Mouse (Mus musculus): ENCODE results near the gene Cat.
A peak's percentile ranks its signal among the peaks of the same experiment; 100 is the strongest.

Cat gene

DNA sequence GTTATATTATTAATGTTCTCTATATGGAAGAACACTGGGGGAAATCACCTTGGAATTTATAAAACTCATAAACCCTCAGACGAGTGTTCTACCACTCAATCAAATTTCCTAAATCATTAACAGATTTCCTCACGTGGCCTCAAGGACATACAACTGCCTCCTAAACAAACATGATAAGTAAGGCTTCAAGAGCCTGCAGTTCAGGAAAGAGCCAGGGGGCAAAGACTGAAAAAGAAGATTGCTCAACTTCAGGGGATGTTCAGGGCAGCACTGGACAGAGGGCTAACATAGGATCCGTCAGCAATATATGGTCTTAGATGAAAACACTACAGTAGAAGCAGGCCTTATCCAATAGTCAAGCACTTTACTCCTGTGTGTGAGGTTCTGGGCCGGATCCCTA lies 7.5 kb downstream of the Cat start:
- no peak for DNase-seq (ENCODE audit: low spot score in 2 of 2)

DNA sequence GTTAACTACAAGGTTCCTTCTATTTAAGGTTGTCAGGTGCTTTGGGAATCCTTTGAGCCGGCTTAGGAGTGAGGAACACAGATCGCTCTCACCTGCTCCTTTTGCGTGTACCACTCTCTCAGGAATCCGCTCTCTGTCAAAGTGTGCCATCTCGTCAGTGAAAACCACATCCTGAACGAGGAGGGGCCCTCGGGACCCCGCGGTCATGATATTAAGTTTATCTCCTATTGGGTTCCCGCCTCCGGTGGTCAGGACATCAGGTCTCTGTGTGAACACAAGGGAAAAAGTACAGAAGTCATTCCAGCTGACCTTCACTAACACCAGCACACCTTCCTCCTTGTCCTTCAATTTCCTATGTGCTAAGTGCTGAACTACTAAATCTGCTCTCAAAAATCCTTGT lies 8.3 kb downstream of the Cat start:
- no peak for DNase-seq (ENCODE audit: low spot score in 2 of 2)

DNA sequence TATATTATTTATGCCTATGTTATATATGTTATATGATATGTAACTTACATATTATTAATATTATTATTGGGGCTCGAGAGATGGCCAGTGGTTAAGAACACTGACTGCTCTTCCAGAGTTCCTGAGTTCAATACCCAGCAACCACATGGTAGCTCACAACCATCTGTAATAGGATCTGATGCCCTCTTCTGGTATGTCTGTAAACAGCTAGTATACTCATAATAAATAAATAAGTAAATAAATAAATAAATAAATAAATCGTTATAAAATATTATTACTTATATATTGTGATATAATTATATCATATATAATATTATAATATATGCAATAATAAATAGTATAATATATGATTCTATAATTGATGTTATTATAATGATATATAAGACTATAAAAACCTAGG lies 8.8 kb downstream of the Cat start:
- DNase-seq (ENCODE audit: low spot score in 2 of 2): no peak

DNA sequence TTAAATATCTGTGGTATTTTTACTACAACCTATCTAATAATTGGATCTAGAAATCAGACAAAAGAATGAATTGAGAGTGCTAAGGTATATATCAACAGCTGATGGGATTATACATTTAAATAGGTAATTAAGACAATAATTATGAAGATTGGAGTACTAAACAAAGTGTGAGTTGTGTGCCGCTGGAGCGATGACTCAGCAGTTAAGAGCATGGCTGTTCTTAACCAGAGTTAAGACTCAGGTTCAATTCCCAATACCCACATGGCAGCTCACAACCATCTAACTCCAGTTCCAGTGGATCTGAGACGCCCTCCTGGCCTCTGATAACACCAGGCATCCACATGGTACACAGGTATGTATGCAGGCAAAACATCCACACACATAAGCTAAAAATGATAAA lies 11.6 kb downstream of the Cat start:
- no peak for DNase-seq (ENCODE audit: low spot score in 2 of 2)

DNA sequence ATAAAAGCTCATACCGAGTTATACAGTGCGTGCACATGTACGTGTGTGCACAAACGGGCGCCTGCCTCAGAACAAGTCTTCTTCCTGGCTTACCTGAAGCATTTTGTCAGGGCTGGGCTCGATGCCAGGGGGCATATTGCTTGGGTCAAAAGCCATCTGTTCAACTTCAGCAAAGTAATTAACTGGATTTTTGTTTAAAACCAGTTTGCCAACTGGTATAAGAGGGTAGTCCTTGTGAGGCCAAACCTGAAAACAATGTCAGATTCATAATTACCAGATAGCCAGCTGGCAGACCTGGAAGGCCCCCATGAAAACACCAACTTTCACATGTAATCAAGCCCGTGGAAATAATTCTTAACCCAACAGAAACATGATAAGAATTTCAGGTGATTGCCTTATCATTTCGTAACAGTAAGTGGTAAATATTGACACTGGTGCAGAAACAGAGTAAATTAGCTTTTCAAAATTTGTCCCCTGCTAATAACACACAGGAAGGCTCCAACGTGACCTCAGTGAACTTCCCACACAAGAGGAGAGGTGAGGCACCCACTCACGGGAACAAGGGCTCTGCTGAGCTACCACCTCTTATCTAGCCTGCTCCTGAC lies 17.9 kb downstream of the Cat start:
- peak in 1 of 2 experiments; percentile 21 for DNase-seq (ENCODE audit: low spot score in 2 of 2)

DNA sequence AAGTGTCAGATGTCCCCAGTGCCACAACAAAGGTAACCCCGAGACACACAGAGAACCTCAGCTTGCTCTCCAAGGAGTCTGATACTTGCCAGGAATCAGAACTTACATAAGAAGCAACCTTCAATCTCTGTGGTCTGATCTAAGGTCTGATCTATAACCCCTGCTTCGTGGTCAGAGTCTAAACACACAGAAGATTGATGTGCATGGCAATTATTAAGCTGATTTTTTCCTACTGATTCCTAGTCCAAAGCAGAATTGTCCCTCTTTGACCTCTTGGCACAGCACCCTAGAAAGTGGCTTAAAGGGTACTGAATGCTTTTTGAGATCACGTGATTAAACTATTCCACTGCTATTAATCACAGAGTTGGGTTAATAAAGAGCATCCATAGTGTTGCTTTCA lies 18.7 kb downstream of the Cat start:
- no peak for DNase-seq (ENCODE audit: low spot score in 2 of 2)

DNA sequence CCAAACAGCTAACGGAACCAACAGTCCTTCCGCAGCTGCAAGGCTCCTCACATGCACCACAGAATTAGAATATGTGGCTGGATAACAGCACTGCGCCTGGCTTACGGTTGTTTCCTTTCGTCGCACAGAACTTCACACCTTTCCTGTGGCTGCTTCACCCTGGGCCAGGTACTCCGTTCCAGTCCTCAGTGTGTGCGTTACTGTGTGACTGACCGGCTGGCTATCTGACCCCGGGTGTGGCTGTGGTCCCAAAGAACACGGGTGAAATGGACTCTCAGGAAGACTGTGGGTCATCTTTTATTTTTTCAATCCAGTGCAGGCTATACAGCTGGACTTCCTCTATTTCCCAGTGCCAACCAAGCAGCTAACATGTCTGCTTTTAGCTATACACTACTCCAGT lies 19.5 kb downstream of the Cat start:
- DNase-seq (ENCODE audit: low spot score in 2 of 2): no peak

DNA sequence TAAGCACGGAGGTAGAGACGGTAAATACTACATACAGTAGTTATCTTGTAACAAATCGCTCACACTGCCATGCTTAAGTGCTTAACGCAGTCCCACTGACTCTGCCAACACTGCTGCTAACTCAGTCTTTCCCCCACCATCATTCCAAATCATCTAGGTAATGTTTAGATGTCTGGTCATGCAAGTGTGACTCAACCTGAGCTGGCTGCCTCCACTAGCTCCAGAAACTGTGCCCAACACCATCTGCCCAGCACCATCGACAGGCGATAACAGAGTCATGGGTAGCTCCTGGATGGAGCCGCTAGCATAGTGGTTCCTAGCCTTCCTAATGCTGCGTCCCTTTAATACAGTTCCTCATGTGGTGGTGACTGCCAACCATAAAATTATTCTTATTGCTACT lies 20.4 kb downstream of the Cat start:
- DNase-seq (ENCODE audit: low spot score in 2 of 2): no peak

DNA sequence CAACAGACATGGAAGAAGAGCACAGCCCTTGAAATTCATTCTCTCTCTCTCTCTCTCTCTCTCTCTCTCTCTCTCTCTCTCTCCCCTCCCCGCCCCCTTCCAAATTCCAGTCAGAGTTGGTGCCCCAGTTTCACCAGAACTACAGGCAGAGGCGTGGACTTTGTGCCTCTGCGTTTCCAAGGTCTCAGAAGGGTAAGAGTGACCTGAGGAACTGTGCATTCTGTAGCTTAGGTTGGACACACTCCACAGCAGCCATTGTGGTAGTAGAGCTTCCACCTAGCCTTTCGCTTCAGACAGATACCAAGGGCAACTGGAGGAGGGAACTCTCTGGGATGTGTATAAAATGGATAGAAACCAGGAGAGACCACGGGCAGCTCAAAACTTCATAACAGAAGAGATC lies 22.2 kb downstream of the Cat start:
- no peak for DNase-seq (ENCODE audit: low spot score in 2 of 2)

DNA sequence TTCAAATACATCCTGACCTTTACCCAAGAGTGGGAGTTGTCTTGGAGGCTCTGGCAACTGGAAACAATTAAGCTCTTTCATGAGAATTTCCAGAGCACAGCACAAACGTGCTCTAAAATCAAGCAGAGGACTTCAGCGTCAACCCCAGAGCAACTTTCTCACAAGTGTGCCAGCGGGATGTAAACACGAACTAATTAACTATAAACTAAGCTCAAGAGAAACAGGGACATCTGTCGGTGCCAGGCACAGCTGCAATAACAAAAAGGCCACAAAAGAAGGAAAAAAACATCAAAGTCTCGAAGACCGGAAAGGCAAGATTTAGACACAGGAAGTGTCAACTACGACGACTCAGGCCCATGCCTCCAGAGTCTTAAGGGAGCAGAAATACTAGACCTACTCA lies 23.2 kb downstream of the Cat start:
- DNase-seq (ENCODE audit: low spot score in 2 of 2): no peak

DNA sequence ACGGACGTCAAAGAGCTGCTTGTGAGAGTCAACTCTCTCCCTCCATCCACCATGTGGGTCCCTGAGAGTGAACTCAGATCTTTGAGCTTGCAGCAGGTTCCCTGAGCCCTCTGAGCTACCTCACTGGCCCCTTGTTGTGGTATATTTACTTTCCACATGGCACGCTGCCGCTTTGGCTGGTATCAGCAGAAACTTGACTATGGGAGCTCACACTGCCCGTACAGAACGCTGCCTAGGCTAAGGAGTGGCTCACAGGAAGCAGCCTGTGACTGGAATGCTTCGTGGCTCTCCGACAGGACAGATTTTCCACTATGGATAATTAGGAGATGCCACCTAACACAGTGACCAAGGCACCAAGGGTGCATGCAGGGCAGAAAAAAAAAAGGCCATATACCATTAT lies 23.8 kb downstream of the Cat start:
- DNase-seq (ENCODE audit: low spot score in 2 of 2): no peak

DNA sequence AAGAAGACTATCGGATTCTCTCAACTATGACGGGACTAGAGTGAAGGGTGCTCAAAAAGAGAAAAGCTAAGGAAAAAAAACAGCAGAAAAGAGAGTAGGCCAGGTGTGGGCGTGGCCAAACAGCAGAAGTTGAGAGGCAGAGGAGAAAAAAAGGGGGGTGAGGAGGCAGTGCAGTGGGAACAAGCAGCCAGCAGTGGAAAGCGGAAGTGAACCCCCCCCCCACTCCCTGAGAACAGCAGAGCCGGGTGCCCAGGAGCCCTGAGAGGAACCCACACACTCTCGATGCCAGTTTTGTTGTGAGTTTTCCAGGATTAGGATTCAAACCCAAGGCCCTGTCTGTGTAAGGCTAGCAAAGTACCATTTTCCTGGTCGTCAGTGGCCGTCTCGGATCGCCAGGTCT lies 25.9 kb downstream of the Cat start:
- DNase-seq (ENCODE audit: low spot score in 2 of 2): no peak

DNA sequence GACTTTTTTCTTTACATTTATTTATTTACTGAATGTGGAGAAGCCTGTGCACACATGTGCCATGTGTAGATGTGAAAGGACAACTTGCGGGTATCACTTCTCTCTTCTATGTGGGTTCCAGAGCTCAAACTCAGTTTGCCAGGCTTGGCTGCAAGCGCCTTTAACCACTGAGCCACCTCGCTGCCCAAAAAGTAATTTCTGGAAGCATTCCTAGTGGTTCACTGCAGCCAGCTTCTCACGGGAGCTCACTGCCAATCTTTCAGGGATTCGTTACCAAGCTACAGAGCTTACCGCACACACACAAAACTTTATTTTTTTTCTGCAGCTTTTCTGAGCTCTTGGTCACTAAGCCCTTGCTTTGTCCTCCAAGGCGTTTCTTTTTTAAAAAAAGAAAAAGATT lies 27.3 kb downstream of the Cat start:
- DNase-seq (ENCODE audit: low spot score in 2 of 2): no peak

DNA sequence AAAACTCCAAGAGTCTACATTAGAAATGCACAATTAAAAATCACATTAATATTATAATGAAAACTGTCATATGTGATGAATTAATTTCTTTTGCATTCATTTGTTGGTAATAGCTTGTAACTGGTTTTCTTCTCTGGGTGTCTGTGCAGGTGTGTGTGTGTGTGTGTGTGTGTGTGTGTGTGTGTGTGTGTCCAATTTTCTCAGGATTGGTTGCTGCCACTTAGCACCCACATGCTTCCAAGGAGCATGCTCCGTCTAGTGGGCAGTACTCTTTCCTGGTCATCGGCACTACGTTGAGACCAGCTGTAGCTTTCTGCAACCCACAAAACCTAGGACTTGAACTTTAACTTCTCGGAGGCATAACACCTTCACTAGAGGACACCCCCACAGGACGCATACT lies 27.9 kb downstream of the Cat start:
- DNase-seq (ENCODE audit: low spot score in 2 of 2): no peak

DNA sequence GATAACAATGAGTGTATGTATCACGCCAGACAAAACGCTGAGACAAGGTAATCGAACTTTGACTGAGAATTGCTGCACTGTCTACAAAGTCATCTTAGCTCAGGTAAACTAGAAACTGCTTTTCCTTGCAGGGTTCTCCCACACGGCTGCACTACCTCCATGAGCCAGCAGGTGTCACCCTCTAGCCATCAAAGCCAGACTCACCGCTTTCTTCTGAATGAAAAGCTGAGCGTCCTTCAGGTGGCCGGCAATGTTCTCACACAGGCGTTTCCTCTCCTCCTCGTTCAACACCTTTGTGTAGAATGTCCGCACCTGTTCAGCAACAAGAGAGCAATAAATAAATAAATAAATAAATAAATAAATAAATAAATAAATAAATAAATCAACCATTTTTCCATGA lies 28.3 kb downstream of the Cat start:
- DNase-seq (ENCODE audit: low spot score in 2 of 2): peak; percentile 89

DNA sequence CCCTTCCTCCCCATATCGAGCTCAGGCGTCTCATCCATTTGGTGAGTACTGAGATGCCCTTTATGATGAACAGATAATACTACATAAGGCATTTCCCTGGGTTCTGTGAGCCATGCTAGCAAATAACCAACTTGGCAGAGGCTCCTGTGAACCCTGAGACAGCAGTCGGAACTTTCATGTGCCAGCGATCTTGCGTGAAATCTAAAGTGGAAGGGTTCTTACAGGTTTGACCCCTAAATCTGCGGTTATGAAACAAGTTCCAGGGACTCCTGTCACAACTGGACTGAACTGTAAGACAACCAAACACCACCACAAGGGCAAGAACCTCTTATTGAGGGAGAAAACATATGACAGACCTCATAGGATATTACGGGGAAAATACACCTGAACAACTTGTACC lies 29.2 kb downstream of the Cat start:
- no peak for DNase-seq (ENCODE audit: low spot score in 2 of 2)

DNA sequence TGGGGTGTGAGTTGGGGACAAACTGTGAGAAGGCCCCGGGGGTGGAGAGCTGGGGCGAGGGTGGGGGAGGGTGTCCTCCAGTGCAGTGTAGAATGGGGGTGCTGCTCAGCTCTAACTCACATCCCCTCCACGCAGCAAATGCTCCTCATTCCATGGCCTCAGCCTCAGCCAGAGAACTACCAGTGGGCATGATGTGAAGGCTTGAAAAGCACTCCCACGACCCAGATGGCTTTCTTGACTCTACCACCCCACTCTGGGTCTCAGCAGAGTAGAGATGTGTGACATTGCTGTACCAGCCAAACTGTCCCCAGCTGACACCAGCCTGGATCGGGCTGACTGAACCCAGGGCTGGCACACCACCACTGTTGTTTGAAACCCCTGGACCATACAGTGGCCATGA lies 32.4 kb downstream of the Cat start:
- no peak for DNase-seq (ENCODE audit: low spot score in 2 of 2)

DNA sequence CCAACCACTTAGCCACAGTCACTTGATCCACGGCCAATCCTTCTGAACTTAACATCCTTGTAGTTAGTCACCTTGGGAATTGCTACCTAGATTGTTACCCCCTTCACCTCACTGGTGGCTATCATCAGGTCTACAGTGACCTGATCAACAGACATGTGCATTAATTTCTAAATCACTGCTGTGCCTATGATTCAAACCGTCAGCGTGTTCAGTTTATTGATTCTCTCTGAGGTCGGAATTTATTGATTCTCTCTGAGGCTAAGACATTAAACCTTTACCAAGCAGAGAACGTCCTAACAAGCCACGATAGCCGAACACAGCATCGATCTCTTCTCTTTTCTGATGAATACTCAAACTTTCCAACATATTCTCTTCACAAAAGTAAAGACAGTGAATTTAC lies 34.7 kb downstream of the Cat start:
- DNase-seq (ENCODE audit: low spot score in 2 of 2): no peak

DNA sequence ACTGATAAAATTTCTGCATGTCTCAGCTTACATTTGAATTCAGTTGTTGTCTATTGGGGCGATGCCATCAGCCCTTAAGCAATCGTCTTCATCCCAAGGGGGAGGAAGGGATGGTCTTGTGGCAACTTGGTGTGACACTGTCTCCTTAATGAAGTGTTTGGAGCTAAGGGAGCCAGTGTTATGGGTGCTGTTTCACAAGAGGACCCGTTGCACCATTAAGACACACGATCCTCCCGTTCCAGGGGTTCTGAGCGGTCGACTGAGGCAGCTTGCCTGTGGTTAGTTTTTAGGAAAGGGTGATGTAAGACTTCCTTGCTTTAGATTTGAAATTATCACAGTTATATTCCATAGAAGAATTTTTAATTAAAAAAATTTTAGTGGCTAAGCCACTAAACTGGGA lies 35.1 kb downstream of the Cat start:
- no peak for DNase-seq (ENCODE audit: low spot score in 2 of 2)

DNA sequence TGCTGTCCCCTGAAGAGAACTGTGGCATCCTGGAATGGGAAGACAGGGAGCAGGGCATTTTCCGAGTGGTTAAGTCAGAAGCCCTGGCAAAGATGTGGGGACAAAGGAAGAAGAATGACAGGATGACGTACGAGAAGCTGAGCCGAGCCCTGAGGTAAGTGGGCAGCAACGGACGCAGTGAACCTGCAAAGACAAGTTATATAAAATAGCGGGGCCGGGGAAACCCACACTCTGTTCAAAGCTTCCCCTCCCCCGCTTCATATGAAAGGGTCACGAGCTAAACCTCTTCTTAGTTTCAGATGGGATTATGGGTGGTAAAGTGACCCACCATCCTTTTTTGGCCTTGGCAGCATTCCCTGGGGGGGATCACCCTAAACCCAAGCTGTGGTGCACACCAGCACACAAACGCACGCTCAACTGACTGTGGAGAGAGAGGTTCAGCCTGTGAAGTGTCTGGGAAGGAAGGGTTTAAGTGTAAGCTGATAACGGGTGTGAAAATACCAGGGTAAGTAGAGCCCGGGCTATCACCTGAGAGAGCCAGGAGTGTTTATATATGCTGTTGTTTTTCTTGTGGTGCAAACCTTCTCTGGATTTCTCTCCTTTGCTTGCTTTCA lies 35.9 kb downstream of the Cat start:
- DNase-seq (ENCODE audit: low spot score in 2 of 2): no peak

DNA sequence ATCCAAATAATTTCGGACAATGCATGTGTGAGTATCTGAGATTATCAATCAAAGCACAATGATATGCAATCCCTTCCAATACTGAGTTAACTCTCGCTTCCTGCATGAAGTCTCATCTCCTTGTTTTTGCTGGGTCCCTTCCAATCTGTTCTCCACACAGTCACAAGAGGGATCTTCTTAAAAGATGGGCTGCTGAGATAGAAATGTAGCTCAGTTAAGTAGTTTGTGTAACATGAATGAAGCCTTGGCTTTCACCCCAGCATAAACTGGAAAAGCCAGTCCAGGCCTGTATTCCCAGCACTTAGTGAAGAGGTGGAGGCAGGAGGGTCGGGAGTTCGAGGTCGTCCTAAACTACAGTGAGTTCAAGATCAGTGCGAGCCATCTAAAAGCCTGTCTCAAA lies 38.6 kb downstream of the Cat start:
- DNase-seq (ENCODE audit: low spot score in 2 of 2): no peak

DNA sequence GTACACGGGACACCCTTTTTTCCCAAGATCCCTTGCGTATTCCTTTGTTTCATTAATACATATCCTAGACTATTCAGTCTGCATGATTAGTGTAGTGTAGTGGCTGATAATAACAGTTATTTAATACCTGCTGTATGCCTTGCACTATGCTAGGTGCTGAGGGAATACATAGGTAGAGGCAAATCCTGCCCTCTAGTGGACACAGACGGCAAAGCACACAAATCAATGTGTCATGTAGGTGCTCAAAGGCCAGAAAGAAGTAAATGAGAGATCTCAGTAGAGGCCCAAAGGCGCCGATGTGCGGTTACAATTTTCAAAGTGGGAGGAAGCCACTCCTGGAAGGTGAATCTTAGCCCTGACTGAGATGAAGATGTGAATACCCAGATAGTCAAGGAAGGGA lies 39.2 kb downstream of the Cat start:
- DNase-seq (ENCODE audit: low spot score in 2 of 2): peak in 1 of 2 experiments; percentile 43

DNA sequence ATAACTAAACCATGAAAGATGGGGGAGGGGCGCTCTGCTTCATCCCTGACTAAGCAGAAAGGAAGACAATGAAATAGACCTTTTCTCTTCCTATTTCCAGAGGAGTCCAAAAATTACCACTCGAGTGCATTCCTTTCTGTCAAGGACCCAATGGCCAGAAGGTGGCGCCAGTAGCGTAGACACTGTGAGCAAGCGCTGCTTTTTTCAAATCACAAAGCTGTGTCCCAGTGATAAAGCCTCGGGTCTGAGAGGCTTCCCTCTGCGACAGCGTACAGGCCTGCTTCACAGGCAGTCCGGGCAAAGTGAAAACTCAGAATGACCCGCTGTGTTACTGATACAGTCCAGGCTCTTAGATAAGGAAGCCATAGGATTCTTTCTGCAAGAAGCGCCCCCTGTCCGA lies 45.2 kb downstream of the Cat start:
- DNase-seq (ENCODE audit: low spot score in 2 of 2): peak; percentile 66 to 81

DNA sequence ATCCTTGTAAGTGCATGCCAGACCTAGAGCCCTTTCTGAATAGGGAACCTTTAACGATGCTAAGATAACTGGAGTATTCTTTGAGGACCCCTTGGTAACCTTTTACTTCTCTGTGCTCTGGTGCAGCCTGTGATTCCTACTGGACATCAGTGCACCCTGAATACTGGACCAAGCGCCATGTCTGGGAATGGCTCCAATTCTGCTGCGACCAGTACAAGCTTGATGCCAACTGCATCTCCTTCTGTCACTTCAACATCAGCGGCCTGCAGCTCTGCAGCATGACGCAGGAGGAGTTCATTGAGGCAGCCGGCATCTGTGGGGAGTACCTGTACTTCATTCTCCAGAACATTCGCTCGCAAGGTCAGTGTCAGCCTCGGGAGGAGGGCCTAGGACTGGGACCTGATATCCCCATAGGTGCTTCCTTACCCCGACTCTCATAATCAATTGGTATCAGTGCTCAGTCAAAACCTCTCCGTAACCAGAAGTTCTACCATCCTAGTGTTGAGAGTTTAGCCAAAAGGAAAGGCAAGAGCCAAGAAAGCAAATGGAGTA lies 45.8 kb downstream of the Cat start:
- peak in 1 of 2 experiments; percentile 16 for DNase-seq (ENCODE audit: low spot score in 2 of 2)

All from cerebellum, postnatal 4 days (tissue).